Mouse (Mus musculus) layer of hippocampus, adult 9-11 months (tissue): Measurements from ENCODE around the gene Gm20388.

ENCODE experiments used
- DNase-seq: peaks from one replicate; pipeline ENCODE4 v3.0.0; 2022

The Gm20388 gene

DNA sequence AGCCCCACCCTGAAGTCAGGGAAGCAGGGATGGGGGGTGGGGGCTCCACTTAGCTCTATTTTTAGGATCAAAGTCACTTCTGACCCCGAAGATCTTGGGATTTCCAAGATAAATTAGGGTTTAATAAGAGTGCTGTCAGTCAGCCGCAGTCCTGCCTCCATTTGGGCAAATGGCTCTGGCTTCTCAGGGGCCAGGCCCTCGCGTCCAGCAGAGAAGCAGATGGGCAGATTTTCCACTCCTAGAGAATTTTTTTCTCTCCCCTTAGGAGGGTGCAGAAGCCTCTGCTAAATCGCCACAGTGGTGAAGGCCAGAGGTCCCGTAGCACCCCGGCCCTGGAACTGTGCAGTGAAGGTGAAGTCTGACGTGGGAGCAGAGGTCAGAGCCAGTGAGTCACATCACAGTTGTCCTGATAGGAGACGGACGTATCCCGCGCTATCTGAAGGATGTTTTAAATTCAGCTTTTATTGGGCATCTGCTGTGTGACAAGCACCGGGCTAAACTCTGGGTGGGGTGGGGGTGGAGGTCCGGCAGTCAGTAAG, 1345.2 kb downstream of the Gm20388 start:
- DNase-seq: no peak

DNA sequence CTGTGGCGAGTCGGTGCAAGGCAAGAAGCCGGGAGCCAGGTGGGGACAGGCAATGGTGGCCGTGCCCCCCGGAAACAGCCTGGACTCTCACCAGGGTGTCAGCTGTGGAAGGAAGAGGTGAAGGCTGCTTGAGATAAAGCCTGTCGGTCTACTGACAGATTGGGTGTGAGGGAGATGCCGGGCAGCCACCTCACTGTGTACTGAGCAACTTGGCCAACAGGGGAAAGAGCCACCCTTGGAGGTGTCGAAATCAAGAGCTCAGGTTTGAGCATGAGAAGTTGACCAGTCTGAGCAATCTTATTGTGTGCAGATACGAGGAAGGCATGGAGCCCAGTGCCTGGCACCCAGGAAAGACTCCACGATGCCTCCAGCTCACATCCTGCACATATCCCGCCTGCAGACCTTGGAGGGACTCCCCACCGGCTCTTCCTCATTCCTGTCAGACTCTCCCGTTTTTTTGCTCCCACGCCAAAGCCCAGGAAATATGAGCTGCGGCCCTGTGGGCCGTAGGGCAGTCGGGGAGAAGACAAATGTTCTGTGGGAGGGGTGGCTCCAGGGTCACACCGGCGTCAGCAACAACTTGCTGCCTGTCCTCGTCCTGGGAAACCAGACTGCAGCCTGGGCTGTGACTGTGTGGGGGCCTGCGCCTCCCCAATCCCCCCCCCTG, 1347.6 kb downstream of the Gm20388 start:
- DNase-seq: no peak

DNA sequence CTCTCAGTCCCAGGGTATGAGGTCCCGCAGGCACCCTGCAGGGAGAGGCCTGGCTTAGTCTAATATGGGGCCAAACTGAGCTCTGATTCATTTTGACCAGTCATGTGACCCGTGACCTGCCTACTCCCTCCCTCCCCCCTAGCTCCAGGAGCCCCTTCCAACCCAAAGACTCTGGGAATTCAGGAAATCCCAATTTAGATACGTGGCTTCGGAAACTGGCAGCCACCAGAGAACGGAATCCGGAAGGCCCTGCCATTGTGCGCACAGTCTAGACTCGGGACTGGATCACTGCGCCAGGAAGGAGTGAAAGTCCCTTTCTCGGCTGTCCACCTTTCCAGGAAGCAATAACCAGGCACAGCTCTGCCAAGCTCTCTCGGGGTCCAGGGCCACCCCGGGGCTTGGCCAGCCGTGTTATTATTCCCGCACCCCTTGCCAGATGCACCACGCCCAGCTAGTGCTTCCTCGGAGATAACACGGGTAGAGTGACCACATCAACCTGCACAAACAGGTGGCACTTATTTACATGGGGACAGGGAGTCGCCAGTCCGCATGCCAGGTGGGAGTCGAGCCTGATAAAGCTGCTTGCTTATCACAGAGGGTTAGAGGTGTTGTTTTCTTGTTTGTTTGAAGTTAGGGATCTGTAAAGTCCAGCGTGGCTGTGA, 1352.2 kb downstream of the Gm20388 start:
- DNase-seq: no peak

DNA sequence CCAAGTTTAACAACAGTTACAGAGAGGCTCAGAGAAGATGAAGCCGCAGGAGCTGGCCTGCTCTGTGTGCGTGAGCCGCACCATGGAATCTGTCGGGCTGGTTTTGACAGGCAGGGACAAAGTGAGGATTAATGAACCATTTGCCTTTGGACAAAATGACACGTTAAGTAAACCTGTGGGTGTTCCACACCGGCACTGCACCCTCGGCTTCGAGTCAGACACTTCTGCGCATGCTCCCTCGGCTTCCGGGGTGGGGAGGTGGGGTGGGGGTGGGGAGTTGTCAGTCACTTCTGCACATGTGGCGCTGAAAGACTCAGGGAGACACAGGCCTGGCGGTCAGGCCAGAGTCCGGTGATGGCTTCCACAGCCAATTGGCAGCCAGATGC, 1352.7 kb downstream of the Gm20388 start:
- no peak for DNase-seq

DNA sequence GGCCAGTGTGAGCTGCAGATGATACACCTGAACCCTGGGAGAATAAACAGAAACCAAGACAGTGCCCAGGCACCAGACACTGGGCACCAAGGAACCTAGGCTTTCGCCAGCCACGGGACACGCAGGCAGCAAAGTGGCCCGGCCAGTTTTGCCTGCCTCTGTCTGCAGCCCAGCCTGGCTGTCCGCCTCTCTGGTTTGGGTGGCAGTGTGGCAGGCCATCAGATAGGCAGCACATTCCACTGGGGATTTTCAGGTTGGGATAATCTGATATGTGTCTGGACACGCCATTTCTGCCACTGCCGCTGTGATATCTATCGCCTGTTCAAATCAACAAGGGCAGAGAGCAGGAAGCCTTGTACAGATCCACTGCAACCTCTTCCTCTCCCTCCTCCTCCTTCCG, 1353.6 kb downstream of the Gm20388 start:
- no peak for DNase-seq

DNA sequence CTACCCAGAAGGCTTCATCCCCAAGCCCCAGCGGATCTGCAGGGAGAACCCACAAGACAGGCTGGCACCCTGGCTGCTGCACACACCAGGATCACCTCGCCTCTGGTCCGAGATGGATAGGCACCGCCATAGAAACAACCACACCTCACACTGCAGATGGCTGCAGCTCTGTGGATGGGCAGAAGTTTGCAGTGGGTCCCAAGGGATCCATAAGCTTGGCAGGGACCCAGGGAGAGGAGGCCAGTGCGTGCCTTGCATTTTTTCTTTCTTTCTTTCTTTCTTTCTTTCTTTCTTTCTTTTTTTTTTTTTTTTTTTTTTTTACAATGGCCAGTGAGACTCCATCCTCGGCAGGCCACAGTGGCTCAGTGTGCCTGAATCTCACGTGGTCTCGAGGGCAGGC, 1360.9 kb downstream of the Gm20388 start:
- no peak for DNase-seq

DNA sequence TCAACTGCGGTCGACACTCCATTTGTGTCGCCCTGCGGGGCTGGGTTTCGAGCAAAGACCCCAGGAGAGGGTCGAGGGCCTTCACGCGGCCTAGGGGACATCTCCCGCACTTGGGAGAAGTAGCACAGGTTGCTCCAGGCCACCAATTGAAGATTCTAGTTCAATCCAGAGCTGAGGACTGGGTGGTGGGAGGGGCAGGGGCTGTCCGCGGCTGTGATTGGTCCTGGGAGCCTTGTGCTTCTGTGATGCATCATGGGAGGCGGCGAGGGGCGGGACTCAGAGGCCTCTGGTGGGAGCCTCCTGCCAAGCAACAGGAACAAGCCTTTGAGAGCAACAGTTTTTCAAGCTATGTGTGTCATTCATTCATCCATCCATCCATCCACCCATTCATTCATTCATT, 1362.6 kb downstream of the Gm20388 start:
- peak; percentile 42 for DNase-seq

DNA sequence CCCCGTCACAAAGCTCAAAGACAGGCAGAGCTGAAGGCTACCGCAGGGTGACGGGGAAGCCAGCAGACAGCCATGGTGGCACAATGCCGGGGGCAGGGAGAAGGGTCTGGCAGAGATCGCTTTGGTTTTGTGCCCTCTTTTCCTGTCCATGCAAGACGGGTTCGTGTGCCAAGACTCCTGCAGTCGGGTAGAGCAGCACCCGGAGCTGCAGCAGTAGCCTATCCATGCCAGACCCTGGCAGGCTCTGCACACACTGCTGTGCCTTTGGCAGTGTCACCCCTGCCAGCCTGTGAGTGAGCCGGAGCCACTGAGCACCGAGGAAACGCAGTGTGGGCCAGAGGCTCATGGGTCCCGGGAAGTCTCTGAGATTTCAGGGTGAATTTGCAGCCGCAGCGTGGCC, 1363.0 kb downstream of the Gm20388 start:
- DNase-seq: peak; percentile 26

DNA sequence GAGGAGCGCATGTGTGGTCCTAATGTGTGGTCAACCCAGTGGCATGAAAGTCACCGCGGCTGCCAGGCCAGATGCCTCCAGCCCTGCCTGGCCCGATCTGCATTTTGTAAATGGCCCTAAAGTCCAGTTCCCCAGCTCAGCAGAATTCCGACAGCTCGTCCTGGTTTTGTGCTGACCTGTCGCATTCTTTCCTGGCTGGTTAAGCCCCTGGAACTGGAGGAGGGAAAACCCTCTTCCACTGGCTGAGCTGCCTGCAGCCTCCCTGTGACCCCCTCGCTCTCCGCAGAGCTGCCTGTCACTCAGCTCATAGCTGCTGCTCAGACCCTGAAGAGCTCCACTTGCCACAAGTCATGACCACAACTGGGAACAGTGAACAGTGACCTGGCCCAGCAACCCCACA, 1369.8 kb downstream of the Gm20388 start:
- DNase-seq: no peak

DNA sequence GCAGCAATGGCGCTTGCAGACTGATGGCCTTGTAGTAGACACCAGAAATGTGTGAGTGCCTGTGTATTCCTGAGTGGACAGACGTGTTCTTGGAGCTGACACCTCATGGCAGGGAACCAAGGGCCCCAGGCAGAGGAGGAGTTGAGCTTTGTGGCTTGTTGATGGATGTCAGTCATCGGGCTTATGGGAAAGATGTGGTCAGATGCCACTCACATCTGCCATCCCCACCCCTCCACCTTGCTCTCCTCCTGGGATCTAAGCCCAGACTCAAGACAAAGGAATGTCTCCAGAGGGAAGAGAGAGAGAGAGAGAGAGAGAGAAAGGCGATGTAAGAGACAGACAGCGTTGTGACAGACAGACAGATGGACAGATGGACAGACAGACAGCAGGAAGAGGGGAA, 1378.7 kb downstream of the Gm20388 start:
- DNase-seq: no peak

DNA sequence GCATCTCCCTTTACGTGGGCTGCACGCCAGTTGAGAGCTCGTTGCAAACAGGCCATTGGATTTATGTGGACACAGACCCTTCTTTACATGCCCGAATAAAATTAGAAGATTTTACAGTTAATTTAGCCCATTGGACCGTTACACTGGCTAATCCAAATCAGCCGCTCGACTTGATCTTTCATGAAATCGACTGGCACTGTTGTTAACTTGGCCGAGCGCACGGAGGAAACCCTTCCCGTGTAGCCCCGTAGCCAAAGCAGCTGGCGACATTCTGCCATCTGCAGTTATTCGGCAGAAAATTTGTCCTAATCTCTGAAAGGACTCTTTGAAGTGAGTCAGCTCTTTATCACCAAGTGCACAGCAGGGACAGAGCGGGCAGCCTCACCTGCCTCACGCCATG, 1379.9 kb downstream of the Gm20388 start:
- DNase-seq: no peak

DNA sequence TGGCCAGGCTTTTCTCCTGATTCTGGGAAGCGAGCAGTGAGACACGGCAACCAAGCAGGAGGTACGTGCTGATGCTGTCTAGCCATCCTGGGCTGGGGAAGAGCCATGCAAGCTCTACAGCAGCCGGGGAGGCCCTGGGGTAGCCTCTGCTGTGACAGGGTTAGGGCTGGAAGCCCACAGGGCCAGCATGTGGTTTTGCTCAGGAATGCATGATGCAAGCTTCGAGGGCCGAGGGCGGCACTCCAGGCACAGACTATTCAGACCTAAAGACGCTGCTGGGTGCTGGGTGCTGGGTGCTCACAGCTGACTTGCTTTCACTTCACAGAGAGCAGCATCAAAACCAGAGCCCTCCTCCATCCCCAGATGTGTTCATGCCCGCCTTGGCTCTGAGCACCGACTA, 1382.8 kb downstream of the Gm20388 start:
- DNase-seq: no peak

DNA sequence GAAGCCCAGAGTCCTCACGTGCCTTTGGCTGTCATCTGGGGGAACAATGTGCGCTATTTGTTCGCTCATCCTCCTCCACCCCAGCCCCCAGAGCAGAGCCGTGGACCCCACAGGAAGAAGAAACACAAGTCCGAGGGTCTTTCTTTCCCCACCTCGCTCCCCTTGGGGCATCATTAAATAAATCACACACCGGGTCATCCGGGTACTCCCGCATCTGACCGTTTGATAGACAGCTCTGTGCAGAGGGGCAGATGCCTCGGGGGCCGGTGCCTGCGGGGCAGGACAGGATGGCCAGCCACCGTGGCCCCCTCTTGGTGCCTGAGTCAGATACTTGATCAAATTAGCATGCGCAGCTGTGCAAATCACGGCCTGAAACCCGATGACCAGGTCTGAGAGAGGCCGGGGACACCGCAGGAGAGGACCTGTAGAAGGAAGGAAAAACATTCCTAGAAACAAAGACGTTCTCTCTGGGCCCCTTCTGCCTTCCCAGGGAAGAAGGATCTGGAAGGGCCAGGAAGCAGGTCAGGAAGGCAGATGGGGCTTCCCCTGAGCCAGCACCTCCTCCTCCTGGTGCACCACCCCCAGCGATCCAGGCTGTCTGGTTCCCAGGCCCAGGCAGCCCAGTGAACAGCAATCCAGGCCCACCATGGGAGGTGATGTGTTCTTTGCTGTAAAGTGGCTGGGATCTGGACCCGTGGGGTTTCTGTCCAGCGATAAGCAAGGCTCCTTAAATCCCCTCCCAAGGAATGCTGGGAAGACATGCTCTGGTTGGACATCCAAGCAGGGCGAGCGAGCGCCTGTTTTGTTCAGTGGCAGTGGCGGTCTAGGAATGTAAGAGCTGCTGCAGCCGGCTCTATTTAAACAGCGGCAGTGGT, 1383.8 kb downstream of the Gm20388 start:
- DNase-seq: no peak

DNA sequence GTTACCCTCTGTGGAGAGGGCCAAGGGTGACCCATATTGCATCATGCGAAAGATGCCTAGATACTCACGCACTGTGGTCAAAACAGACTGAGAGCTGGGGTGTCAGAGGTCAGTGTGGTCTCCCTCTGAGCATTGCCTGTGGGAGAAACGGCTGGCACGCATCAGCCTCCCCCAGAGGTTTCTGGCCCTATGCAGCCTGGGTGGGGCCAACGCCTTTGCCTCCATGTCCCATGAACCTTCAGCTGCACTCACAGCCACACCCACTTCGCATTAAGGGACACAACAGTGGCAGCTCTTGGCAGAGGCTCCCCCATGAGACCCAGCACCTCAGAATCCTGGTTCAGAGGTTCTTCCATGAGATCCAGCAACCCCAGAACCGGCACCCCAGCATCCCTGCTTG, 1385.4 kb downstream of the Gm20388 start:
- no peak for DNase-seq

DNA sequence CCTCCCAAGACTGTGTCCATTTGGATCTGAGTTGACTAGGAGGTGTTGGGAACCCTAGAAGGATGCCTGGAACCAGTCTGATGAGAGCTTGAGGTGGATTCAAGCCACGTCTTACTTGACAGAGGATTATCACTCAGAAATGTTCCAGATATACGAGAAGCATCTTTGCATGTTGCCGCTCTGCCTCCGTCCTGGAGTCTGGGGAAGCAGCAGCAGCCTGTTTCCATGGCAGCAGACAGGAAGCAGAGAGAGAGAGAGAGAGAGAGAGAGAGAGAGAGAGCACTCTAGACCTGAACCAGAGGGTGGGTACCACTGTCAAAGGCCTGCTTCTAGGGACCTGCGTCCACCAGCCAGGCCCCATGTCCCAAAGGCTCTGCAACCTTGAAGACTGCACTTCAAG, 1386.0 kb downstream of the Gm20388 start:
- no peak for DNase-seq

DNA sequence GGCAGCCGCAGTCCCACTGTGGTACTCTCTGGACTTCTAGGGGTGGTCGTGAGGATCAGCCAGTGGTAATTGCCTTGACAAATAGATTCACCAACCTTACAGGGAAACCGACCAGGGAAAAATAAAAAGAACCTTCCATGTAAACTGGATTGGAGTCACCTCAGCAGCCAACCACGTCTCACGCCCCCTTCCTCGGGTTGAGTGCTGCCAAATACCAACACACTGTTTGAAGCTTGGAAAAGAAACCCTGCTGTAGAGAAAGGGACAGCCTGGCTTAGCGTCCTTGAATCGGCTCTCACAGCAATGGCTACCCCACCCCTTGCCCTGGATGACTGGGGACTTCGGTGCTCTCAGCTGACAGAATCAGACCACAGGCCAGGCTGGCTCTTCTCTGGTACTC, 1386.7 kb downstream of the Gm20388 start:
- no peak for DNase-seq

DNA sequence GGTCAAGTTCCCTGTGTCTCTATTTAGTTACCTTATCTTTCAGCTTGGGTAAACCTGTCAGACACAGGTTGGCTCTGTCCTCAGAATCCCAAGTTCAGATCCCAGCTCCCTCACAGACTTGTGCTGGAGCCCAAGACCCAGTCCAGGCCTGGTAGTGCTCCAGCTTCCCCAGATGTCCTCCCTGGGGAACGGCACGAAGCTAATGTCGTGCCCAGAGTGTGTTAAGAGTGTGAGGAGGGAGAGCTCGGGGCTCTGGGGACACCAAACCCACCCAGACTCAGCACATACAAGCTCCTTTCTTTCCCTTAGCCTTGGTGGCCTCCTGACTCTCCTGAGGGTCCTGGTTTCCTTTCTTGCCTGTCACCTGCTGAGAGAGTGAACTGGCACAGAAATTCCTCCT, 1389.4 kb downstream of the Gm20388 start:
- no peak for DNase-seq

DNA sequence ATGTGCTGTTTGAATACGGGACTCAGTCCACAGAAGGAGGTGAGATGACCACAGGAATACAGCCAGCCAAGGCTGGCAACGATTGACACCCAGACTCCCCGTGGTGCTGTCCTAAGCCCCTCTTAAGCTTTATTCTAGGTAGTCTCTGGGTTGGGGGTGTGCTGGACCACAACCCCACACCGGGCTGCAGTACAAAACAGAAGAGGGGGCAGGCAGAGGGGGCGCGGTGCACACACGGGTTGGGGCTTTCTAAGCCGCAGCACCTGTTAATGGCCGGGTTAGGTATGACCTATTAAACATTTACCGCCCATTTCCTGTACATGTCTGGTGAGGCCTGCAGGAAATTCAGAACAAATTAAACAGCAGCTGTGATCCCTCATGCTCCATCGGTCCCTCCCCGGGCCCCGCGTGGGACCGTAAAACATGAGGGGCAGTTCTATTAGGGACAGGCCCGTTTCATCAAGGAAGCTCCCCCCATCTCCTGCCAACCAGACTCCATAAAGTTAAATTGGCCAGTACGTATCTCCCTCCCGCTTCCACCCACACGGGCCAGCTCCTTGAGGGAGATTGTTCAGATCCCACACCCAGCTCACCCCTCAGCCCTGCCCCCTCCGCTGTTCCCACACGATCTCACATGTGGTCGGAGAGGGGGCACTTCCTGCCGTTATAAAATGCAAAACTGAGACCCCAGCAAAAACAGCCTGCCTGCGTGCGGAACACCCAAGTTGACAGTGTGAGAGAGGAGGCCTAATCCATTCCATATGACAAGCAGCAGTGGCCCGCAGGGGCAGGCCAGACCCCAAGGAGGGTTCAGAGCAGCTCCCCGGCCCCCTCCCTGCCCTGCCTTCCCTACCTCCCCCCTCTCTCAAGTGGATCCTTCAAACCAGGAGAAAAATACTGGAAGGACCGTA, 1390.1 kb downstream of the Gm20388 start:
- DNase-seq: no peak

DNA sequence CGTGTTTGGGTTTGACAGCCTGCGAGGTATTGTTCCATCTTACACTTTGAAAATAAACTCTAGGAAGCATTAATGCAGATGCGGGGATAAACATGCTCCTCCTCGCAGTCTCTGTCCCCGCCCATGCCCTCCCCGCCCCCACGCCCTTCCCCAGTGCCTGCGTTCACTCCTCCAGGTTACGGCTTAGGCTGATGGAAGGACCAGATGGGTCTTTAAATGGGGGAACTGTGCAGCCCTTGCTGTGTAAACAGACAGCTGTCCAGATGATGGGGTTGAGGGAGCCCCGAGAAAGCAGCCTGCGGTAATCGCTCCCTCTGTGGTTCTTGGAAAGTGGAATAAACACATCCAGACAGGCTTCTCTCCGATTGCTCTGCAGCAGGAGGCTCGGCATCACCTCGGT, 1390.8 kb downstream of the Gm20388 start:
- no peak for DNase-seq

DNA sequence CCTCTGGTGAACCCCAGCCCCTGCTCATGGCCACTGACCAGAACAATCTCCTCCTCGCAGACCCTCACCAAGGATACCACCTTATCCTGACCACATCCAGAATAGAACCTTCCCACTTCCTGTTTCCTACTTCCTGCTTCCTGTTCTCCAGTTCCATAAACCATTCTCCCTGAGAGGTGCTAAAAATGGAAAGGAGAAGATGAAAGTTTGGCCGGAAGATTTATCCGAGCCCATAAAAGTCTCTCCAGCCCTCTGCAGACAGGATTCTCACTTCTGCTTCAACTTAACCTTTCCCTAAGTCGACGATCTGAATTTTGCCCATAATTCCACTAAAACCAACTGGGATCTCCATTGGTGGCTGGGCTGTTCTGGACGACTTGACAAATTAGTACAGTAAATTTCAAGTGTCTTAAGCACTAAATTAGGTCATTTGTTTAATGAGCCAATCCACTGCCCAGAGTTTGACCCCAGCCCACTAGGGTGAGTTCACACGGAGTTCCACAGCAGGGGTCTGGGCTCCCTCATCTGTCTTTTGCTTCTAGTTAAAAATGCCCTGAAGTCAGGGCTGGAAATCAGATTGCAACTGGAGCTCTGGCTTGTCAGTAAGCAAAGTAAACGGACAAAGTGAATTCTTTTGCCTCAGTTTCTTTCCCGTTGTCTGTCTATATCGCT, 1391.5 kb downstream of the Gm20388 start:
- no peak for DNase-seq

DNA sequence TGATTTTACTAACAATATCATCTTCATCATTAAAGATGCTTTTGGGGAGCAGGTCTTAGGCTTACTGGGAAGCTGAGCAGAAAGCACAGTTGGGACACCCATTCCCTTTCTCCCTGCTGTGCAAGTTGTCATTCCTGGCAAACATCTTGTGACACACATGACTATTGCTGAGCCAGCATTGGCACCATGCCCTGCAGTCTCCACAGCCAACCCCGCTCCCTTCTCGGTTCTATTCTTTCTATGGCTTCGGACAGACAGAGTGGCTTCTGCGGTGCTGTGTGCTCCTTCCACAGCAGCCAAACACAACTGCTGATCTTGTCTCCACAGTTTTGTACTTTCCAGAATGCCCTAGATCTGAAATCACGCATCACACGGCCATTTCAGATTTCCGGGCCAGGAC, 1397.1 kb downstream of the Gm20388 start:
- DNase-seq: peak; percentile 63
